Mouse (Mus musculus) embryonic fibroblast, embryonic 13.5 days (primary cell): ENCODE results near the gene Hunk.

Experiments used
- CTCF ChIP-seq: IDR thresholded peaks from 2 replicates; pipeline ENCODE4 v1.5.1; 2011; ENCODE audit warnings: mild to moderate bottlenecking, control low read depth, low read length, moderate library complexity, borderline replicate concordance; ENCODE audit not compliant: insufficient read depth
- POLR2A ChIP-seq: IDR thresholded peaks from 2 replicates; pipeline ENCODE4 v1.6.1; 2011; ENCODE audit warnings: low read depth, mild to moderate bottlenecking, control low read depth, low read length, moderate library complexity

- TF ChIP-seq CTCF, result no peak
- TF ChIP-seq POLR2A, result no peak
Measured at GRCm38 (mm10) chr16:90545509-90545908, 159.7 kb downstream of the Hunk start.
